Mouse (Mus musculus) neural tube, embryonic 12.5 days (tissue): ENCODE results near the gene Pstpip1. TPM values are rescaled to one million over a fixed set of nuclear protein-coding genes. Genes with fewer than 3 reads are reported as not detected.

Experiments used
- ATAC-seq: fragments of 200-750 bp; cut with Nextera tagmentation; 2 replicates; pipeline ENCODE4 v1.8.0; 2017; ENCODE audit warnings: low read depth, mild to moderate bottlenecking, moderate TSS enrichment, moderate library complexity; ENCODE audit not compliant: low FRiP score
- H3K27ac ChIP-seq: fragments of 300-500 bp; sonication (generic); 2 replicates; pipeline ENCODE4 v1.5.1; 2016
- H3K27me3 ChIP-seq: fragments of 300-500 bp; sonication (generic); replicated peaks from 2 replicates; pipeline ENCODE4 v1.6.1; 2016; ENCODE audit warnings: mild to moderate bottlenecking
- H3K36me3 ChIP-seq: fragments of 300-500 bp; sonication (generic); 2 replicates; pipeline ENCODE4 v1.6.1; 2016; ENCODE audit warnings: mild to moderate bottlenecking
- H3K4me1 ChIP-seq: fragments of 300-500 bp; sonication (generic); 2 replicates; pipeline ENCODE4 v1.6.1; 2016
- H3K4me2 ChIP-seq: fragments of 300-500 bp; sonication (generic); replicated peaks from 2 replicates; pipeline ENCODE4 v1.6.1; 2016; ENCODE audit warnings: mild to moderate bottlenecking
- H3K4me3 ChIP-seq: fragments of 300-500 bp; sonication (generic); 2 replicates; pipeline ENCODE4 v1.5.1; 2016
- H3K9ac ChIP-seq: fragments of 300-500 bp; sonication (generic); 2 replicates; pipeline ENCODE4 v1.6.1; 2016; ENCODE audit warnings: mild to moderate bottlenecking
- H3K9me3 ChIP-seq: fragments of 300-500 bp; sonication (generic); 2 replicates; pipeline ENCODE4 v1.6.1; 2016; ENCODE audit warnings: mild to moderate bottlenecking
- WGBS: fragments of 180-500 bp; shearing (Covaris S2); methylation state at CpG from one replicate; pipeline ENCODE4 v1.1.7; 2016; 5-methylcytosine and 5-hydroxymethylcytosine counted together
- polyA plus RNA-seq: library from polyadenylated mRNA; unstranded; fragments of >200 nt; fragmentation: Nextera tagmentation; extraction: Ambion mirVana; gene quantifications from 2 replicates; pipeline ENCODE4 v1.2.1, GENCODE M21; 2016

Pstpip1 gene
- polyA plus RNA-seq, 1 experiment from 2014 or later, result 0.74 TPM

- no peak overlapping the region for H3K4me3 ChIP-seq
- H3K27ac ChIP-seq, result no peak overlapping the region; the same call in 1 of the 2 replicates
- 49% methylated on average over 7 of the region's 7 CpGs for WGBS
- H3K9me3 ChIP-seq, result no peaks in the 10 kb centered on the region
- H3K36me3 ChIP-seq, result peaks cover 31% of the 10 kb centered on the region
- no peak overlapping the region for H3K9ac ChIP-seq
- no peaks in the 10 kb centered on the region for H3K27me3 ChIP-seq
- ATAC-seq, result no peak
- H3K4me1 ChIP-seq, result peaks cover 11% of the 10 kb centered on the region
- H3K4me2 ChIP-seq, result no peak overlapping the region
Measured at GRCm38 (mm10) chr9:56075901-56076620, 13.7 kb upstream of the Pstpip1 start.

DNA sequence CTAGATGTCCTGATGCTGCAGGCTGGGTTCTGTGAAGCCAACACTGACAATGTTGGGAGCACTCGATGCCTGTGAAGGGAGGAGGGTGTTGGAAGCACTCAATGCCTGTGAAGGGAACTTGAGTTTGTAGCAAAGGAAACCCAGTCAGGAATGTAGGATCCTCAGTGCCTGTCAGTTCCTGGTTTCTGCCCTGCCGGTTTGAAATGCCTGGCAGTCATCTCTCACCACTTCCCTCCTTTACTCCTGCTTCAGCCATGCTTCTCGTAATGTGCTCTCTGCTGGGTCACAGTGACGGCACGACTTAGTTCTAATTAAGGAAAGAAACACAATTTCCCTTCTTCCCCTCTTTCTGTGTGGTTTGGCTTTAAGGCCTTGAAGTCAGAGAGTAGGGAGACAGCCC is 10.2 kb upstream of the Pstpip1 start:
- ATAC-seq, result no peak
- no peak overlapping the region for H3K27ac ChIP-seq
- peaks cover 11% of the 10 kb centered on the region for H3K4me1 ChIP-seq
- no peak overlapping the region for H3K4me2 ChIP-seq
- WGBS, result 86% methylated on average over 5 of the region's 5 CpGs
- no peaks in the 10 kb centered on the region for H3K27me3 ChIP-seq
- no peak overlapping the region for H3K9ac ChIP-seq
- H3K4me3 ChIP-seq, result no peak overlapping the region
- no peaks in the 10 kb centered on the region for H3K9me3 ChIP-seq
- peaks cover 17% of the 10 kb centered on the region for H3K36me3 ChIP-seq

DNA sequence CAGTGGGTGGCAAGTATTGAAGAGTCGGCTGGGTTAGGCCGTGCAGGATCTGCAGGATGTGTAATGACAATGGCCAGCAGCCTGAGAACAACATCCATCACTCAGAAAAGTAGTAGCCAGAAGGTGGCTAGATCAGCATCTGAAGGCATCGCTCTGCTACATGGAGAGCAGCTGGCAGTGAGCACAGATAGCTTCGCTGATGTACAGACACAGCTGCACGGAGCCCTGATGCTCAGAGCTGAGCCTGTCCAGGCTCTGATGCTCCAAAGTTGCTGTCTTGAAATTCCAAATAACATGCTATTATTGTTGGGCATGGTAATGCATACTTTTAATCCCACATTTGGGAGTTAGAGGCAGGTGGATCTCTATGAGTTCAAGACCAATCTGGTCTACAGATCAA is 3.2 kb upstream of the Pstpip1 start:
- H3K36me3 ChIP-seq, result no peaks in the 10 kb centered on the region
- H3K9ac ChIP-seq, result no peak overlapping the region
- H3K4me1 ChIP-seq, result peaks cover 9% of the 10 kb centered on the region; the same call in 1 of the 2 replicates
- WGBS, result 90% methylated on average over 5 of the region's 5 CpGs
- no peak overlapping the region for H3K4me2 ChIP-seq
- ATAC-seq, result no peak
- H3K27me3 ChIP-seq, result no peaks in the 10 kb centered on the region
- no peaks in the 10 kb centered on the region for H3K9me3 ChIP-seq
- no peak overlapping the region for H3K27ac ChIP-seq
- no peak overlapping the region for H3K4me3 ChIP-seq

DNA sequence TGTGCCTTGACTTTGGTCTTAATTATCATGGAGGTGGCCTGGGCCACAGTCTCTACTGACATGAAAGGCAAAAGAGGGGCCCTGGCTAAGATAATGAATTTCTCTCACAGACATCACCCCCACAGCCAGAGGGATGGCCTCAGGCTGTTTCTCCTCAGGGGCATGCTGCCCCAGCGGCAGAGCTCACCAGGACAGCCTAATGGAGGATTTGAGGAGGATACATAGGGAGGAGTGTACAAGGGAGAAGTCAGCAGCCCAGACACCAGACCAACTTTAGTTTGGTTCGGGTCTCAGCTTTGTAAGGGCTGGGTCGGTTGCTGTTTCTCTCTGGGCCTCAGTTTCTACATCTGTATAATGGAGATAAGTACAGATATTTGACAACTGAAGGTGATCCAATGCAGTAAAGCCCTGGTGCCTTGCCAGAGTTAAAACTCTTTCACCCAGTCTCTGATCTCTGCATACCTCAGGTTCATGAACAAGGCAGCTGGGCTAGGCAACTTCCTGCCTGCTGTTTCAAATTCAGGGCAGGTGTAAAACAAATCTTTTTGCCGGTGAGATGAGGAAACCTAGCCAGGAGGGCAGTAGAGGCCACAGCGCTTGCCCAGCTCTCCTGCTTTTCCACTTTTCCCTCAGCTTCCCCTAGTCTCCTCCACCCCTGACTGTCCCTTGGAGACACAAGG is 924 bp downstream of the Pstpip1 start:
- H3K27me3 ChIP-seq, result no peaks in the 10 kb centered on the region
- H3K27ac ChIP-seq, result no peak overlapping the region
- no peaks in the 10 kb centered on the region for H3K36me3 ChIP-seq
- no peak for ATAC-seq
- H3K9me3 ChIP-seq, result no peaks in the 10 kb centered on the region
- no peak overlapping the region for H3K4me2 ChIP-seq
- peaks cover 9% of the 10 kb centered on the region; the same call in 1 of the 2 replicates for H3K4me1 ChIP-seq
- H3K4me3 ChIP-seq, result no peak overlapping the region
- WGBS, result 77% methylated on average over 5 of the region's 5 CpGs
- H3K9ac ChIP-seq, result no peak overlapping the region

DNA sequence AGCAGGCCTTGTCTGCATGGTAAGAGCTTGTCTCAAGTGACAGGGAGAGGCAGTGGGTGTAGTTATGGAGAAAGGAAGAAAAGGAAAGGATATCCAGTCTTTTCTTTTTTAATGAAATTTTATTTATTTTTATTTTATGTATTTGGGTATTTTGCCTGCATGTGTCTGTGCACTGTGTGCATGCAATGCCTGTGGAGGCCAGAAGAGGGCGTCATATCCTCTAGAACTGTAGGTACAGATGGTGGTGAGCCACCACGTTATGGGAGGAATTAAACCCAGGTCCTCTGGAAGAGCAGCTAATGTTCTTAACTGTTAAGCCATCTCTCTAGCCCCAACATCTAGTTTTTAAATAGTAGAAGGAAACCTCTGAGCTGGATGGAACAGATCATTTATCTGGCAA is 2.3 kb downstream of the Pstpip1 start:
- no peak overlapping the region for H3K4me2 ChIP-seq
- no peaks in the 10 kb centered on the region for H3K36me3 ChIP-seq
- H3K9ac ChIP-seq, result no peak overlapping the region
- ATAC-seq, result no peak
- H3K4me1 ChIP-seq, result peaks cover 9% of the 10 kb centered on the region; the same call in 1 of the 2 replicates
- H3K9me3 ChIP-seq, result no peaks in the 10 kb centered on the region
- 54% methylated on average over 2 of the region's 2 CpGs for WGBS
- H3K27ac ChIP-seq, result no peak overlapping the region
- no peaks in the 10 kb centered on the region for H3K27me3 ChIP-seq
- no peak overlapping the region for H3K4me3 ChIP-seq

- H3K9ac ChIP-seq, result no peak overlapping the region
- H3K9me3 ChIP-seq, result no peaks in the 10 kb centered on the region
- no peaks in the 10 kb centered on the region for H3K27me3 ChIP-seq
- 91% methylated on average over 4 of the region's 4 CpGs for WGBS
- no peak overlapping the region for H3K27ac ChIP-seq
- ATAC-seq, result no peak
- no peaks in the 10 kb centered on the region for H3K4me1 ChIP-seq
- H3K4me2 ChIP-seq, result no peak overlapping the region
- no peak overlapping the region for H3K4me3 ChIP-seq
- H3K36me3 ChIP-seq, result no peaks in the 10 kb centered on the region
Measured at GRCm38 (mm10) chr9:56097584-56098298, 8.0 kb downstream of the Pstpip1 start.

- H3K4me3 ChIP-seq, result no peak overlapping the region
Measured at GRCm38 (mm10) chr9:56100041-56100522, 10.3 kb downstream of the Pstpip1 start.

DNA sequence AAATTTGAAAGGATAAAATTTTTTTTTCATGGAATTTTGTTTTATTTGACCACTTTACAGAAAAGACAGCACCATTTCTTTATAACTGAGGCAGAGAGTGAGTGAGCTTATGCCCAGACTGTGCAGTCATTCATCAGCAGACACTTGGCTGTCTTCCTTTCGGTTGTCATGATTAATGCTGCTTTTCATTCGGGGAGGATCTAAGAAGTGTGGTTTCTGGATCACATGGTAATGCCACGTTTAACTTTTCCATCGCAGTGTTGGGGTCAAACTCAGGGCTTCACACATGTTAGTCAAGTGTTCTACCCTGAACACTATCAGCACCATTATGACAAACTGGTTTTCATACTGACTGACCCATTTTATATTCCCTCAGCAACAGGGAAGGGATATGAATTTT is 11.3 kb downstream of the Pstpip1 start:
- no peak overlapping the region for H3K9ac ChIP-seq
- H3K27me3 ChIP-seq, result no peaks in the 10 kb centered on the region
- no peak for ATAC-seq
- H3K9me3 ChIP-seq, result no peaks in the 10 kb centered on the region
- H3K4me3 ChIP-seq, result no peak overlapping the region
- WGBS, result 38% methylated on average over 4 of the region's 4 CpGs
- no peaks in the 10 kb centered on the region for H3K4me1 ChIP-seq
- H3K27ac ChIP-seq, result no peak overlapping the region
- no peak overlapping the region for H3K4me2 ChIP-seq
- H3K36me3 ChIP-seq, result no peaks in the 10 kb centered on the region

More at GRCm38 (mm10) chr9:56100041-56100522, 10.3 kb downstream of the Pstpip1 start:
- no peak for ATAC-seq
- Histone ChIP-seq H3K27me3 (no peaks in the 10 kb centered on the region), H3K9ac (no peak overlapping the region), H3K27ac (no peak overlapping the region), H3K9me3 (no peaks in the 10 kb centered on the region), H3K4me1 (no peaks in the 10 kb centered on the region), H3K4me2 (no peak overlapping the region), H3K36me3 (no peaks in the 10 kb centered on the region)
- WGBS, result 90% methylated on average over 7 of the region's 7 CpGs

DNA sequence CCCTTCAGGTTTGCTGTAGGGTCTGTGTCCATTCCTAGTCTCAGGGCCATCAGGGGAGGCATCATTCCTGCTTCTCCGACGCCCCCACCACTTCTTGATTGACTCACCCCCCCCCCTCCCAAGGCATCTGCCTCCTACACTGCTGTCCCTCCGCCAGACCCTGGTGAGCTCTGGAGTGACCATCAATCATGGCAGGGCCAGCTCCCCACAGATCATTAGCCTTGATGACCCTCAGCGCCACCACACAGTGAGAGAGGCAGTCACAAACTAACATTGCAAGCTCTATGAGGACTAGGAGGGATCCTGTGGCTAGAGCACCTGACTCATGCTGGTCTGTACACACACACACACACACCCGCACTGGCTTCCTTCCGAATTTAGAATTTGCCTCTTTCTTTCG is 15.2 kb downstream of the Pstpip1 start:
- no peak overlapping the region for H3K4me2 ChIP-seq
- no peak overlapping the region for H3K27ac ChIP-seq
- H3K9ac ChIP-seq, result no peak overlapping the region
- no peaks in the 10 kb centered on the region; the same call in 1 of the 2 replicates for H3K4me1 ChIP-seq
- no peaks in the 10 kb centered on the region for H3K27me3 ChIP-seq
- 33% methylated on average over 7 of the region's 7 CpGs for WGBS
- H3K9me3 ChIP-seq, result no peaks in the 10 kb centered on the region
- H3K36me3 ChIP-seq, result no peaks in the 10 kb centered on the region
- ATAC-seq, result no peak
- no peak overlapping the region for H3K4me3 ChIP-seq

DNA sequence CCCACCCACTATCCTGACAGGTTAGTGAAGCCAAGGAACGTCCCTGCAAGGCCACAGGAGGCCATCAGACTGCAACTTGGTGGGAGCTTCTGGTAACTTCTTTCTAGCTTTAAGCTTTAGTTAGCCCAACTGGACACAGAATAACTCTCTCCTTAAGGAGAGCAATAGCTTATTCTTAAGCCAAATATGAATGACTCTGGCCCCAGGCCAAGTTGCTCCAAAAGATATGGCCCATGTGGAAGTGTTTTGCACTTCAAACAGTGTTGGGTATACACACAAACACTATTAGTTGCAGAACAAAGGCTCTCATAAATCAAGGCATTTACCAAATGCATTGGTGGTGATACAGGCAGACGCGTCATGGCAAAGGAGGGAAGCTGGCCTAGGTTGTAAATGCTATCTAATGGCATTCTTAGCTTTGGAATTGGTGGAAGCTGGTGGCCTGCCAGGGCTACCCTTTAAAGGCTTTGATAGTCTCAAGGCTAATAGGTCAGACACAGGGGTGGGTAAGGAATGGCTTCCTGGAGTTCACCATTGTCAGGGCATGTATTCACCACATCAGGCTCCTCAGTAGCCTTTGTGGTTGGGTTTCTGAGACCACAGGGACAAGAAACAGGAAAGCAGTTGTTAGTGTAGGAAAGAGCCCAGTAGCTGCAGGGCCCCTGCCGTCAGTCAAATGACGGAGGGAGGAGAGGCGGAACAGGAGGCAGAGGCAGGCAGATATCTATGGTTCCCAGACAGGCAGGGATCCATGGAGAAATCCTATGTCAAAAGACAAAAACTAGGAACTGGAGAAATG is 16.7 kb downstream of the Pstpip1 start:
- WGBS, result 38% methylated on average over 6 of the region's 6 CpGs
- Histone ChIP-seq H3K4me3 (no peak overlapping the region), H3K9me3 (no peaks in the 10 kb centered on the region), H3K4me1 (no peaks in the 10 kb centered on the region; the same call in 1 of the 2 replicates), H3K4me2 (no peak overlapping the region), H3K27ac (no peak overlapping the region), H3K9ac (no peak overlapping the region), H3K36me3 (no peaks in the 10 kb centered on the region), H3K27me3 (no peaks in the 10 kb centered on the region)
- no peak for ATAC-seq

- Histone ChIP-seq H3K27ac (no peak overlapping the region), H3K4me1 (no peaks in the 10 kb centered on the region; the same call in 1 of the 2 replicates), H3K27me3 (no peaks in the 10 kb centered on the region), H3K36me3 (no peaks in the 10 kb centered on the region), H3K9ac (no peak overlapping the region), H3K4me2 (no peak overlapping the region), H3K4me3 (no peak overlapping the region), H3K9me3 (no peaks in the 10 kb centered on the region)
- 78% methylated on average over 6 of the region's 6 CpGs for WGBS
- ATAC-seq, result no peak
Measured at GRCm38 (mm10) chr9:56107527-56107926, 17.8 kb downstream of the Pstpip1 start.
